Mouse (Mus musculus) layer of hippocampus, adult 2 months (tissue): ENCODE results near the gene Wdr76. TPM values are rescaled to one million over a fixed set of nuclear protein-coding genes. Genes with fewer than 3 reads are reported as not detected.

Source experiments
- DNase-seq, 2 experiments: peaks; one replicate each; pipeline ENCODE4 v3.0.0; 2022; ENCODE audit warnings: low spot score in 2 of 2
- H3K27ac ChIP-seq: fragments of 200-600 bp; 2 replicates; pipeline ENCODE4 v1.8.1; 2022
- H3K4me3 ChIP-seq: fragments of 200-600 bp; 2 replicates; pipeline ENCODE4 v1.8.1; 2022; ENCODE audit warnings: mild to moderate bottlenecking
- CTCF ChIP-seq: fragments of 200-600 bp; conservative IDR thresholded peaks from 2 replicates; pipeline ENCODE4 v1.8.1; 2022; ENCODE audit warnings: antibody characterized with exemption, mild to moderate bottlenecking, moderate library complexity
- total RNA-seq, 2 experiments: library from RNA; stranded (reverse); gene quantifications; 2 replicates each; pipeline ENCODE4 v1.2.3; 2021

Wdr76 gene
- total RNA-seq, 2 experiments from 2014 or later = 2.6 to 2.8 TPM

DNA sequence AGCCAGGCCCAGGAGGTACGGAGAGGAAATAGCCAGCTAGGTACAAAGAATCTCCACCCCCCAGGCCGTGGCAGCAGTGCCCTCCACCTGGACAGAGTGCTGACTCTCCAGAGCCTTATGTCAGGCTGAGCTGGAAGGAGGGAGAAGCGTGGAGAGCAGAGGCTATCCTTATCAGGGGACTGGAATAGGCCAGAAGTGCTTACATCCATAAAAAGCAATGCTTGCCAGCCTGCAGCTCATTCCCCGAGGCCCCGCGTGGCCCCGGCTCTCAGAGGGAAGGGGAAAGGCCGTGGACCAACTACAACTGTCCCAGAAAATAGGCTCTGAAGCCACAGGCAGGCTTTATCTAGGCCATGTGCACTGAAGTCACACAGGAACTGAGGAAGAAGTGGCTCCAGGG, 44.7 kb downstream of the Wdr76 start:
- DNase-seq = no peak
- Histone ChIP-seq H3K27ac (no peak overlapping the region), H3K4me3 (no peak overlapping the region)
- no peak for TF ChIP-seq CTCF

DNA sequence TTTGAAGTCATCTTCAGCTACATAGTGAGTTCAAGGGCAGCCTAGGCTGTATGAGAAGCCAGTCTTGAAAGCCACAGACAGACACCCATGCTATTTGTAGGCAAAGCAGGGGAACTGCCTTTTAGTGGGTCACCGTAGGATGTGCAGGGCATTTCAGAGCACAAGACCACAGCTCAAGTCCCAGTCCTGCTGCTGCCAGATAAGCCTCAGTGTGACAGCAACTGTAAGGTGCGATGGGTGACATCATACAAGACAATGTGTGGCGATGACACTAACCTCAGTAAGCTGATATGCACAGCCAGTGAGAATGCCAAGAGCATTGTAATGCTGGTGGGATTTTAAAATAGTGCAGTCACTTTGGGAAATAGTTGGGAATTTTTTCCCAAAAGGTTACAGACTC, 56.6 kb downstream of the Wdr76 start:
- no peak for TF ChIP-seq CTCF
- no peak overlapping the region for H3K27ac ChIP-seq
- DNase-seq = no peak
- H3K4me3 ChIP-seq = no peak overlapping the region

DNA sequence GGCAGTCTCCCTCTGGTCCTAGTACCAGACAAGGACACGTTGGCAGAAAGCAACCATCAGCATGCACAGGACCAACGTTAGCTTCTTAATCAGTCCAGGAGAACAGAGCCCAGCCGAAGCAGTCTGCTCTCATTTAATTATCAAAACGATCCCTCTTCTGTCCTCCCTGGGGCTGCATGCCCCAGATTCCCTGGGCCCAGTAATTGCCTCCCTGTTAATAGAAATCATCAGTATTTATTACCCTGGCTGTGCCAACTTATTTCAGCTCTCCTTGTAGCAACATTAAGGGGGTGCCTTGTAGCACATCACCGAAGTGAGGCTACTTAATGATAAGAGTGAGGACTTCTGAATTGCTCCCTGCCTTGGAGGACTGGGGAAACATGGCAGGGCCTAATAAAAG, 59.4 kb downstream of the Wdr76 start:
- Histone ChIP-seq H3K4me3 (no peak overlapping the region), H3K27ac (no peak overlapping the region)
- TF ChIP-seq CTCF = no peak
- DNase-seq = no peak

DNA sequence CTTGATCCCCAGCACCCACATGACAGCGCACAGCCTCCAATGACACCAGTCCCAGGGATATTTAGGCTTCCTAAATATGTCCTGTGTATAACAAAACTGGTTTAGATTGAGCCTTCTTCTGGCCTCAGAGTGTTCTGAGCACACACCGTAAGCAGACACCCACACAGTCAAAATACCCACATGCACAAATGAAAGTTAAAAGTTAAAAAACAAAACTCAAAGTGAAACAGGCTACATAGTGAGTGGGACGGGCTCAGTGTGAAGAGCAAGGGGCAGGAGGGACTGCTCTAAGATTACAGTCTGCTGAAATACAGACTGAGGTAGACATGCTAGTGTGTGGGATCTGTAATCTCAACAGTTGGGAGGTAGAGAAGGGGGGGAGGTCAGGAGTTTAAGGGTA, 63.5 kb downstream of the Wdr76 start:
- H3K4me3 ChIP-seq = no peak overlapping the region
- H3K27ac ChIP-seq = no peak overlapping the region
- DNase-seq = no peak
- TF ChIP-seq CTCF = no peak

DNA sequence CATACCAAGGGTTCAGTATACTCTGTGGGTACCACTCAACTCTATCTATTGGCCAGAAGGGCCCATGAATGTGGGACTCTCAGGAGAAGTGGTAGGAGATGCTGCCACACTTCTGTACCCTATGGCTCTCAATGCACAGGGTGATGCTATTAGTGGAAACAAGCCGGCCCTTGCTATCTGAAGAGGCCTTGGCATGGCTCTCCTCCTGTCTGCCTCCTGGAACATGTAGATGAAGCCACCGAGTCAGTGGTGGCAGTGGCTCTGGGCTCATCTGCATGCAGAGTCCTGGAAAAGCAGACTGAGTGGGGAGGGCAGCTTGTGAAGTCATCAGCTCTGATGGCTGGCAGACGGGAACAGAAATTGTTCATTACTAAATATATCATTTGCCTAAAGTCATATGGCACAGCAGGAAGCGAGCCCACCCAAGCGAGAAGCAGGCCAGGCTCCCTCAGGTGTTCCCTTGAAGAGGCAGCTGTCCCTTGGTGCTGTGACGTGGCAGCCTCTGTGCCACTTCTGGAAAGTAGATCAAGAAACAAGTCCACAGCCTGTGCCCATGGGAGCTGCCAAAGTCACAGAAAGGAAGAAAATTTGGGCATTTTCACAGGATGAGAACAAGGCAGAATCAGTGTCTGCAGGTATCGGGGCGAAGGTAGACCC, 64.6 kb downstream of the Wdr76 start:
- peak in 1 of 2 experiments; percentile 20 for DNase-seq
- Histone ChIP-seq H3K27ac (peak overlapping the region; percentile 55), H3K4me3 (no peak overlapping the region)
- no peak for TF ChIP-seq CTCF

DNA sequence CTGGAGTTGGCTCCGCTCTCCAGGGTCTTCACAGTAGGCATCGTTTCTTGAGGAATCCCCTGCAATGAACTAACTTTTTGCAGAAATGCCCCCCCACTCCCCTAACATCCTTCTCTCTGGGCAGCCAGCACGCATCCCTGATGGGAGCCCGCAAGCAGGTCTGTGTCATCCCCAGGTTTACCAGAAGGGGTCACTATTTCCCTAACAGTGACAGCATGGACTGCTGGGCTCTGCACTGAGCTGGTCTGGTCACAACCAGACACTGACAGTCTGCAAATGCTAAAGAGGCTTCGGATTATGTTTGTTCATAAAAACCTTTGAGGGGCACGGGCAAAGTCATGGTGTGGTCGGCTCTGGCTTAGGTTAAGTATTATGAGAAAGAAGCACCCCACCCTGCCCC, 65.3 kb downstream of the Wdr76 start:
- TF ChIP-seq CTCF = peak; percentile 97
- Histone ChIP-seq H3K27ac (peak overlapping the region; percentile 24; the same call in 1 of the 2 replicates), H3K4me3 (no peak overlapping the region)
- DNase-seq = peak; percentile 82 to 93

DNA sequence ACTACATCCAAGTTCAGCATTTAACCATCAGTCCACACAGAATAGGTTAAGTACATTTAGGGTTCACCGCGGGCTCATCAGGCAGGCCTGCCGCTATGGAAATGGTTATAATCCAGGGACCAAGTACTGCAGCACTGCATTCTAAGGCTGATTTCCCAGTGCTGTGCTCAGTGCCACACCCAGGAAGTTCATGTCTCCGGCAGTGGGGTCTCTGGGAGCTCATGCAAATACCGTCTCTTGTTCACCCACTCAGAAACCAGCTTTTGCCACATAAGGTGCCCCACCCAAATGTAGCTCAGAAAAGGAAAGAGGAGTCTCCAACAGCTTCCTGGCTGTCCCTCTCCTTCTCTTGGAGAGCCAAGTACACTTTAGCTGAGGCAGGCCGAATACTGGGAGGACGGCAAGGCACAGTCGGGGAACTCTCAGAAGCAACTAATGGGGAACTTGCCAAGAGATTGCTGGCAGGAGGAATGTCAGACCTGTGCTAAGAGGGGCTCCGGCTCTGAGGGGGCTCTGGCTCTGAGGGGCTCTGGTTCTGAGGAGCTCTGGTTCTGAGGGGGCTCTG, 67.6 kb downstream of the Wdr76 start:
- peak overlapping the region; percentile 29; the same call in 1 of the 2 replicates for H3K27ac ChIP-seq
- H3K4me3 ChIP-seq = no peak overlapping the region
- TF ChIP-seq CTCF = no peak
- no peak for DNase-seq

DNA sequence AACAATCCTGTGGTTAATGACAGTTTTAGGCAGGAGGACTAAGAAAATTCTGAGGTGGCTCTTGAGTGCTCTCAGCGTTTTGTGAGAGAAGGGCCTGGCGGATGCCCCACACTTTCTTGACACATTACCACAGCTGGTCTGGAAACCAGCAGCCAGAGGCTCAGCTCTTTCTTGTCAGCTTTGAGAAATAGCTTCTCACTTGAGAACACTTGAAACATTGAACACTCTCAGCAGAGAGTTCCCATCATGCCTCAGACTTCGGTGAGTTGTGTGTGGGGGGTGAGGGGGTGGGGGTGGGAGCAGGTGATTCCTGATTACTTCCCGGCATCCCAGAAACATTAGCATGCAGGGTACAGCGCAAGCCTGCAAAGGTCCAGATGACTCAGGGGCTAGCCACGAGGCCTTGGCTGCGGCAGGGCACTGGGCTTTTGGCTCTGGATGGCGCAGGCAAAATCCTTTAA, 69.2 kb downstream of the Wdr76 start:
- TF ChIP-seq CTCF = no peak
- no peak for DNase-seq
- no peak overlapping the region for H3K4me3 ChIP-seq
- peak overlapping the region; percentile 53 for H3K27ac ChIP-seq

DNA sequence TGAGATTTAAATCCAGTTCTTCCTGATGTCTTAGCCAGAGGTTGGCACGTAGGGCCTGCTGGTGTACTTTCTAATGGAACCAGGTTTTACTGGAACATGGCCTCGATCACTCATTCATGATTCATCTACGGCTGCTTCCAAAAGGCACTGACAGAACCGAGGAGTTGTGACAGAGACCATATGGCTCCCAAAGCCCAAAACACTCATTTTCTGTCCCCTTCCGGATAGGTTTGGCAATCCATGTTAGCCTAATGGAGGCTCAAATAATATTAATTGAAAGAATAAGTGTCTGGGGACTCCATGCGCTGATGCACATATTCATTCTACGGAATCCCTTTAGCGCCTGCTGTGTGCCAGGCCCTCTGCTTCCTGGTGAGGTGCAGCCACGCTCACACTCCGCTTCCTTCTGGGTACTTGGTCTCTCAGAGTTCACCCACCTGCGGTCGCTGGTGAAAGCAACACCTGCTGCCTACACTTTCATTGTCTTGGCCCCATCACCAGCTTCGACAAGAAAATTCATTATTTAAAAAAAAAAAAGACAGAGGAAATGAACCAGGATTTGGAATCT, 76.4 kb downstream of the Wdr76 start:
- TF ChIP-seq CTCF = no peak
- Histone ChIP-seq H3K4me3 (no peak overlapping the region), H3K27ac (0 out of 2 replicates have a peak overlapping the region, but pooled peaks have one; percentile 23)
- no peak for DNase-seq

DNA sequence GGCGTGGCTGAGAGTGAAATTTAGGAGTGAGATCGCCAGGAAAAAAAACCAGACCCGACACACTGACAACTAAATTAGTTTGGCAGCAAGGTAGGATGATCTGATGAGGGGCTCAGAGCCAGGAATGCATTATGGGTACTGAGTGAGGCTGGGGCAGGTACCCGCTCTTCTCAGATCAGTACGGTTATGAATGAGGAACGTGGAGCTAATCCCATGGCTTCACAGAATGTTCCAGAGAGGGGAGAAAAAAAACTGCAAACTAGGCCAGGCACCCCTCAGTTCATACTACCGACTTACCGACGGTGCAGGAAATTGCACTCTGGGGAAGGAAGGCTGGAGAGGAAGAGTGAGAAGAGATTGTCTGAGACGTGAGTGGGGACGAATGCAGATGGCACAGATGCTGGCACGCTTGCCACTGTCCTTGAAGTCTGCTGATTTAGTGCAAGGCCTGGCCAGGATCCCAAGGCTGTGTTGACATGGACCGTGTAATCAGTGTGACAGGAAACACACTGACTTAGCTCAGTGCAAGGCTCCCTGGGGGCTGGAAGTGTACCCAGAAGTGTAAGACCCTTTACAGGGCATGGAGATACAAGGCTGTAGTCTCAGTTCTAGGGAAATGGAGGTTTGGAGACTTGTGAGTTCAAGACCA, 77.1 kb downstream of the Wdr76 start:
- no peak for DNase-seq
- peak overlapping the region; percentile 23; the same call in 1 of the 2 replicates for H3K27ac ChIP-seq
- no peak for TF ChIP-seq CTCF
- H3K4me3 ChIP-seq = no peak overlapping the region

DNA sequence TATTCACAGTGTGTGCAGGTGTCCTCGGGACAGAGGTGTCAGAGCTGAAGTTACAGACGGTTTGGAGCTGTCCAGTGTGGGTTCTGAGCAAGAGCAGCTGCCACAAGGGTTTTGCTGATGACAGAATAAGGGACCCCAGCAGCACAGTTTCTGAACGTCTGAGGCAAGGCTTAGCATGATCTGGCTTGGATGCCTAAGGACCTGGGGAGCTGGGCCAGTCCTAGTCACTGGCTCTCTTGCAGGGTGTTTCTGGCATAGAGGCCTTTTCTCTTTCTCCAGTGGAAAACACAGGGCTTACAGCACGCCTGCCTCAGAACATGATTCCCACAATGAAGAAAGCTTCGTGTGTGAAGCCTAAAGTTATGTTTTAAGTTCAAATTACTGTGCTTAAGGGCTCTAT, 78.2 kb downstream of the Wdr76 start:
- H3K4me3 ChIP-seq = no peak overlapping the region
- no peak for TF ChIP-seq CTCF
- DNase-seq = no peak
- H3K27ac ChIP-seq = no peak overlapping the region

DNA sequence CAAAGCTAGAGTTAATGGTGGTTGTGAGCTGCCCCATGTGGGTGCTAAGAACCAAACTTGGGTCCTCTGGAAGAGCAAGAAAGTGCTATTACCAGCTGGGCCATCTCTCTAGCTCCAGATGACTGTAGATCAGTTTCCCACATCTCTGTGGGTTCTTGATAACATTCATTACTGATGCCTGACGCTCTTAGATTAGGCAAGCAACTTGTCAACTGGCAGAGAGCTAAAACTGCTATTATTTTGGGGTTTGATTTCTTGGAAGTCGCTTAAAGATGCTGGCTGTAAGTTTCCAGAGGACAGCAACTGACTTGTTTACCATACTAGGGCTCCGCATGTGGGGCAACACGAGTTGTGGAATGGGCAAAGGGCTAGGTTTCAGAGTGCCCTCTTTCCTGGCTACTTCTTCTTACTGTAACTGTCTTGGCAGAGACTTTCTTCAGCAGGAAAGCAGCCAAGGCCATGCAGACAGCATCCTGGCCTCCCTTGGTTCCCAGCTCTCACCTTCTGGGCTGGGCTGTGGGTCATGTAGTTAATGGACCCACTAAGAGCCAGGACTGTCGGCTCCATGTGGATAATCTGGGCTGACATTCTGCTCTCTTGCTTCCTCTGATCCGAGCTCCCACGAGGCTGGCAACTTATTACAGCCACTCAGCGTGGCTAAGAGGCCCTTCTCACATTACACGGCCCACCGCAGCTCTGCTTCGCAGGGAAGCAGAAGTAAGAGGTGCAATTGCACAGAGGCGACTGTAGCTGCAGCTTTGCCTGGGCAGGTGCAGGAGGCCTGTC, 81.2 kb downstream of the Wdr76 start:
- no peak for DNase-seq
- TF ChIP-seq CTCF = no peak
- Histone ChIP-seq H3K4me3 (no peak overlapping the region), H3K27ac (peak overlapping the region; percentile 46; the same call in 1 of the 2 replicates)

DNA sequence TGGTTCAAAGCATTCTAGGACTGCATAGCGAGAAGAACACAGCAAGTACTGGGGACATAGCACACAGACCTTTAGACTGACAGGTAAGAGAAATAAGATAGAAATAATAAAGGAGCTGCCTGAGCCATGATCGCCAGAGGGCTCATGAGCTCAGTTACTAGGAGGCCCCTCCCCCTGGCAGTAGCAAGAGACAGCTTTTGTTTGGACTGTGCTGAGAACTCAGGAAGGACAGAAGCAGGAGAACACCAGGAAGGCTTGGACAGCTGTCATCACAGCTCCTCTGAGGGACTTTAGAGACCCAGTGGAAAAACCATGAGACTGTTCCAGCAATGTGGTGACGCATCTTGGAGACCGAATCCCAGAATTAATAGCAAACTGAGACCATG, 81.8 kb downstream of the Wdr76 start:
- H3K4me3 ChIP-seq = no peak overlapping the region
- peak overlapping the region; percentile 46; the same call in 1 of the 2 replicates for H3K27ac ChIP-seq
- TF ChIP-seq CTCF = peak; percentile 58
- DNase-seq = peak; percentile 22 to 34
